Mouse (Mus musculus): ENCODE measurements around the gene Rnaseh1.

GRCm38 (mm10) chr12:28690730-28691129 is 41.3 kb downstream of the Rnaseh1 start:
- no peak for TF ChIP-seq POLR2A (IDR thresholded peaks at IDR 0.05; ENCODE audit: control insufficient read depth, low read depth, low read length)
- no peak for TF ChIP-seq CTCF (IDR thresholded peaks at IDR 0.05; ENCODE audit: control insufficient read depth, insufficient read depth, insufficient replicate concordance, low read depth, low read length)
